Mouse (Mus musculus) lung, adult 2 months (tissue): ENCODE measurements around the gene Slc7a7.

Source experiments
- CTCF ChIP-seq: fragments of 200-500 bp; IDR thresholded peaks from 2 replicates; pipeline ENCODE4 v1.5.1; 2011; ENCODE audit warnings: mild to moderate bottlenecking, low read length, control low read depth; ENCODE audit not compliant: insufficient read depth
- POLR2A ChIP-seq: fragments of 200-500 bp; IDR thresholded peaks from 2 replicates; pipeline ENCODE4 v1.6.1; 2011; ENCODE audit warnings: low read depth, mild to moderate bottlenecking, control low read depth, low read length, borderline replicate concordance; ENCODE audit errors: extremely low read depth

DNA sequence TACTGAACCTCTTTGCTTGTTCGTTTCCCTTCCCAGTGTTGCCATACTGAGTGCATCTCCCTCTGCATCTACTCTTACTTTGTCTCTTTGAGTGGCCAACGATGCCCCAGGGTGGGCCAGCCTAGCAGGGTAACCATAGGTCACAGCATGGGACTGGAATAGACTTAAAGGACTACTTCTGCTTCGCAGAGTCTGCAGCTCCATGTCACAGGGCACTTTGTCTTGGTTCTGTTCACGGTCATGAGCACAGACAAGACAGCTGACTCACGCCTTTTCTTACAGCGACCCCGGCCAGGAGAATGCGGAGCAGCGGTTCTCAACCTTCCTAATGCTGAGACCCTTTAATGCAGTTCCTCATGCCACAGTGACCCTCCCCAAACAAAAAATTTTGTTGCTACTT is 34.9 kb downstream of the Slc7a7 start:
- TF ChIP-seq CTCF (no peak), POLR2A (no peak)
